Mouse (Mus musculus) ovary, postnatal 36 days (tissue): ENCODE results near the gene Necab3.

Experiments used
- DNase-seq: peaks from one replicate; pipeline ENCODE4 v3.0.0; 2022; ENCODE audit warnings: low spot score, mixed read lengths

The Necab3 gene

DNA sequence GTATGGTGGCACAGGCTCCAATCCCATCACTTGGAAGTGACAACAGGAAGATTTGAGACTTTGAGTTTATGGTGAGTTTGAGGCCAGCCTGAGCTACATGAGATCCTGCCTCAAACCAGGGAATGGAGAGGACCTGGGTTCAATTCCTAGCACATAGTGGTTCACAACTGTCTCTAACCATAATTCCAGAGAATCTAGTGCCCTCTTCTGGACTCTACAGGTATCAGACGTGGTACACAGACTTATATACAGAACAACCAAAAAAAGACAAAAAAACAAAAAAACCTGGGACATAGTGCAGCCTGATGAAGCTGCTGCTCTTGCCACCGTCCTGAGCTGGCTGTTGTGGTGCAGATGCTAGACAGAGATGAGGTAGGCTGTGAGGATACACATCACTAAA, 17.1 kb downstream of the Necab3 start:
- DNase-seq, result no peak

- DNase-seq, result no peak
These were observed 19.0 kb downstream of the Necab3 start for GRCm38 (mm10) chr2:154539720-154540119.

- DNase-seq, result no peak
These were observed 20.0 kb downstream of the Necab3 start for GRCm38 (mm10) chr2:154538710-154539109.

DNA sequence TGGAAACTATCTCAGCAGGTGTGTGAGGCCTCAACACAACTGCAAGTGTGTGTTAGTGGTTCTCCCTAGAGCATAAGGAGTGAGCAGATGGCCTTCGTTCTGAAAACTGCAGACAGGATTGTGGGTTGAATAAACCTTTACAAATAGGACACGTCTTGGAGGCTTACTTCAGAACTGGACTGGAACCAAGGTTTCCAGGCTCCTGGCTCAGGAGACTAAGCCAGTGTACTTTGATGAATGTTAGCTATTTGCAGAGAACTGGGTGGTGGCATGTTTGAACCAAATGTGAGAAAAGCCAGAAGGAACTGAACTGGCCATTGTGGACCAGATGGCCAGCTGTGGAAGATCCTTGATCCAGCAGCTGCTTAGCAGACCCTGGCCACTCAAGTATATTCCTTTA, 20.4 kb downstream of the Necab3 start:
- no peak for DNase-seq

DNA sequence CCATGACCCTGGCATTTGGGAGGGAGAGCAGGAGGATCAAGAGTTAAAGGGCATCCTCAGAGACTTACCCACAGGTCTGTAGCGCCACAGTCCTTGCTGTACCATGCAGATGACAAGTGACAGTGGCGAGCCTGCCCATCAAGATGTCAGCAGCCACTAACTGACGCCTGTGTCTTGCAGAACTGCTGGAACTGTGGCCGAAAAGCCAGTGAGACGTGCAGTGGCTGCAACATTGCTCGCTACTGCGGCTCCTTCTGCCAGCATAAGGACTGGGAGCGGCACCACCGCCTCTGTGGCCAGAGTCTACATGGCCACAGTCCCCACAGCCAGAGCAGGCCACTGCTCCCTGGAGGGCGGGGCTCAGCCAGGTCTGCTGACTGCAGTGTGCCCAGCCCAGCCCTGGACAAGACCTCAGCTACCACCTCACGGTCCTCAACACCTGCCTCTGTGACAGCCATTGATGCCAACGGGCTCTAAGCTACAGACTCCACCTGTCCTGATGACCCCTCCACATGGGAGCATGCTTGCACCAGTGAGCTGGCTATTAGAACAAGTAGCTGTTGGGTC, 23.9 kb downstream of the Necab3 start:
- DNase-seq, result no peak

GRCm38 (mm10) chr2:154532888-154533287, 25.8 kb downstream of the Necab3 start:
- no peak for DNase-seq

DNA sequence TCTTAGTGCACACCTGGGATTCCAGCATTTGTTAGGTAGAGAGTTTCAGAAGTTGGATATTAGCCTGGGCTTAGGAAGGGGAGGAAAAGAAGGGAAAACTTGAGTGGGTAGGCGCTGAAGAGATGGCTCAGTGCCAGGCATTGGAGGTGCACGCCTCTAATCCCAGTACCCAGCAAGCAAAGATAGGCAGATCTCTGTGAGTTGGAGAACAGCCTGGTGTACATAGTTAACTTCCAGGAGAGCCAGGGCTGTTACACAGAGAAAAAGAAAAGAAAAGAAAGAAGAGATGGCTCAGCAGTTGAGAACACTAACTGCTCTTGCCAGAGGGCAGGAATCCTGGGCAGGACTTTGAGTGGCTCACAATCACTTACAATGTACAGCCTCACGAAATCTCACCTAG, 32.2 kb downstream of the Necab3 start:
- DNase-seq, result no peak

- DNase-seq, result no peak
These were observed 33.4 kb downstream of the Necab3 start for GRCm38 (mm10) chr2:154525285-154525684.

DNA sequence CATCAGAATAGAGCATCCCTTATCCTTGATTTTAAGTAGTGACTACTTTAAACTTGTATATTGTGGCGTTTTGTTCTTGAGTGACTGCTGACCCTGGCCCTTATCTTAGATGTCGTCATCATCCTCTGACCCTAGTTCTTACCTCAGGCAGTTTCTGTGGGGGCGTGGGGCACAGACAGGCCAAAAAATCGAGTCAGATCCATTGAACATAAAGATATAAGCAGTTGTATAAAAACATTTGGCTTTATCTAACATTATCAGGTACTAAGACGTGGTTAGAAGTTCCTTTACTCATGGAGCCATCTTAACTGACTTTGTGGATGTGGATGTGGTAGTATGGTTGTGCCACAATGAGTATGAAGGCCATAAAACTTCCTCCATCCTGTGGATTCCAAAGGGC, 36.4 kb downstream of the Necab3 start:
- DNase-seq, result no peak

- no peak for DNase-seq
These were observed 37.2 kb downstream of the Necab3 start for GRCm38 (mm10) chr2:154521449-154521848.

GRCm38 (mm10) chr2:154517424-154517823, 41.3 kb downstream of the Necab3 start:
- DNase-seq, result no peak

DNA sequence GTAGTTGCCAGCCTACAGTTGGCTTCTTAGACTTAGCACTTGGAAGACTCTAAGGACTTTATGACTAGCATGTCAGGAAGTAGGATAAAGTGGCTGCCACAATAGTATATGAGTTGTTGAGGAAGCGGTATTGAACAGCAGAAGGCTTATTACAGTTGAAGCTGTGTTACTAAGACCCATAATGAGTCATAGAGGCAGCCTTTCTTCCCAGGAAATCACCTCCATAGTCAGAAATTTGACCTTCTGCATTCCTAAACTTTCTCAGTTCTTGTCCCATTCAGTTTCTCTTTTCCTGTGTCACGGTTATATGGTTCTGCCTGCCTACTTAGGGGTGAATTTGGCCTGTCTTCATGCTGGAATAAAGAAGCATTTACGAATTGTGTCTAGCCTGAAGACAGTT, 41.7 kb downstream of the Necab3 start:
- DNase-seq, result no peak

DNA sequence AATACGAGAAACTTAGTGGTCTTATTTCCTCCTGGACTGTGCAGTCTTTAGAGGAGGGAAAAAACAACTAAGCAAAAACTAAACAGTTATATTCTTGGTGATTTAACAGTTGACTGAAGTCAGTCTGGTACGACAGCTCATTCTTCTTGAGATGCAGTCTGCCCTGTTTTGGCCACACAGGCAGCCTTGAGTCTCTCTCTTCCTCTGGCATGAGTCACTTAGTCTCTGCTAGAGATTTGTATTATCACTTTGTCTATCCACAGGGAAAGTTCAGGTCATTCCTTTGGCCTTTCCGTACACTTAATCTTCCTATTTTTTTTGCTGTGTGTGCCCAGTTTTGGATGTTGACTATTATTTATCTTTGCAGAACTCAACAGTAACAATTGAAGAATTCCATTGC, 48.5 kb downstream of the Necab3 start:
- DNase-seq, result no peak

GRCm38 (mm10) chr2:154508450-154508849, 50.2 kb downstream of the Necab3 start:
- DNase-seq, result no peak

GRCm38 (mm10) chr2:154507566-154508283, 51.0 kb downstream of the Necab3 start:
- DNase-seq, result no peak

DNA sequence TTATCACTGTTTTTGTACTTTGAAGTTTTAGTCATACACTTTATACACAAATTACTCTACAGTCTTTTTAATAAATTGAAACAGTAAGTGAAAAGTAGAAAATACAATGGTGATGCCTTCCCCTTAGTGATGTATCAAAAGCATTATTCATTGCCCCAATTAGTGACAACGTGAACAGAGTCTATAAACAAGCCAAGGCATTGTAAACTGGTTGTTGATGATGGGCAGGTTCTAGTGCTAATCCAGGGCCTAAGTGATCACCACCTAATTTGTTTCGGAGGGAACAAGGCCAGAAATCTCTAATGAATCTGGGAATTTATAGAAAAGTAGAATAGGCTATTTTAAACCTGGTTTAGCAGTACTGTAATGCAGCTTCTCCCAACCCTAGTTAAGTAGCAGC, 51.6 kb downstream of the Necab3 start:
- no peak for DNase-seq

DNA sequence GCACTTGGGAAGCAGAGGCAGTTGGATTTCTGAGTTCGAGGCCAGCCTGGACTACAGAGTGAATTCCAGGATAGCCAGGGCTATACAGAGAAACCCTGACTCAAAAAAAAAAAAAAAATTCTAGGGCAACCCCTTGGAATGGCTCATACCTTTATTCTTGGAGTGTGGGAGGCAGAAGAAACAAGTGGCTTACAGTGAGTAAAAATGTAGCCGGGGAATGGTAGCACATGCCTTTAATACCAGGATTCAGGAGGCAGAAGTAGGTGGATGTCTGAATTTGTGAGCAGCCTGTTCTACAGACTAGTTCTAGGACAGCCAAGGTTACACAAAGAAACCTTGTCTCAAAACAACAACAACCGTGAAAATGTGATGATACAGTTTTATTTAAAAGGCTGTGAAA, 57.9 kb downstream of the Necab3 start:
- no peak for DNase-seq

DNA sequence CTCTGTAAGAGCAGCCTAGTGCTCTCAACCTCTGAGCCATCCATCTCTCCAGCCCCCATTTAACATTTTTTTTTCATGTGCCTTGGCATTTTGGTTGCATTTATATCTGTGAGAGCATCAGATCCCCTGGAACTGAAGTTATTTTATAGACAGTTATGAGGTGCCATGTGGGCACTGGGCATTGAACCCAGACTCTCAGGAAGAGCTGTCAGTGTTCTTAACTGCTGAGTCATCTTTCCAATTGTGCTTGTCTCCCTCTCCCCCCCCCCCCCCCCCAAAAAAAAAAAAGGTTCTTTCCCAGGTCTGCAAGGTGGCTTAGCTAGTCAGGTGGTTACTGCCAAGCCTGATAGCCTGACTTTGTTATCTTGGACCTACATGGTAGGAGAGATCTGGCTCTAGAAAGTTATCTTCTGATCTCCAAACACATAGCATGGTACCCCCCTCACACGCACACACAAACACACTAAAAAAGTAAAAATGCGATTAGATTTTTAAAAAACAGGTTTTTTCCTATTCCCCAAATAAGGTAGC, 58.9 kb downstream of the Necab3 start:
- no peak for DNase-seq

DNA sequence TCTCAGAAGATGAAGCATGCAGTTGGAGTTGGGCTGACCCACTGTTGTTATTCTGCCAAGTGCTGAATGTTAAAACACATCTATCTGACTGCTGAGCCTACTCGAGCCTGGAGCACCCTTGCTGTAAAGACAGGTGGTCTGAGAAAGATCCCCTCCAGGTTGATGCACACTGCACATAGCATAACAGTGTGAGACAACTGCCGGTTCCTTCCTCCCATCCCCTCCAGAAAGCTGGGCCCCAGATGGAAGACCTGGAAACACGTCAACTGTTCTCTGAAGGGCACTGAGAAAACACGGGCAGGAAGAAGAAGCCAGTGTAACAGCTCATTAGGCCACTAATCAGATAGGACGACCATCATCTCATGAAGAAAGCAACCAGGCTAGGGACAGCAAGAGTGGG, 60.1 kb downstream of the Necab3 start:
- DNase-seq, result no peak

- DNase-seq, result no peak
These were observed 63.7 kb downstream of the Necab3 start for GRCm38 (mm10) chr2:154495021-154495420.
